Mouse (Mus musculus) hindbrain, embryonic 15.5 days (tissue): Measurements from ENCODE around the gene Fdxacb1. TPM values are rescaled to one million over a fixed set of nuclear protein-coding genes. Genes with fewer than 3 reads are reported as not detected.

Experiments used
- ATAC-seq: fragments of 200-750 bp; cut with Nextera tagmentation; 2 replicates; pipeline ENCODE4 v1.8.0; 2017; ENCODE audit warnings: low read depth, moderate number of reproducible peaks, moderate TSS enrichment; ENCODE audit not compliant: low FRiP score
- H3K27ac ChIP-seq: fragments of 300-500 bp; sonication (generic); replicated peaks from 2 replicates; pipeline ENCODE4 v1.5.1; 2015; ENCODE audit warnings: mild to moderate bottlenecking, inconsistent platforms
- H3K27me3 ChIP-seq: fragments of 300-500 bp; sonication (generic); 2 replicates; pipeline ENCODE4 v1.6.1; 2015; ENCODE audit warnings: control low read depth, inconsistent platforms
- H3K36me3 ChIP-seq: fragments of 300-500 bp; sonication (generic); 2 replicates; pipeline ENCODE4 v1.6.1; 2015; ENCODE audit warnings: control low read depth, inconsistent platforms
- H3K4me1 ChIP-seq: fragments of 300-500 bp; sonication (generic); replicated peaks from 2 replicates; pipeline ENCODE4 v1.6.1; 2015; ENCODE audit warnings: control low read depth, inconsistent platforms
- H3K4me2 ChIP-seq: fragments of 300-500 bp; sonication (generic); 2 replicates; pipeline ENCODE4 v1.6.1; 2015; ENCODE audit warnings: moderate library complexity, mild to moderate bottlenecking, inconsistent platforms
- H3K4me3 ChIP-seq: fragments of 300-500 bp; sonication (generic); 2 replicates; pipeline ENCODE4 v1.5.1; 2015; ENCODE audit warnings: mild to moderate bottlenecking, inconsistent platforms
- H3K9ac ChIP-seq: fragments of 300-500 bp; sonication (generic); 2 replicates; pipeline ENCODE4 v1.6.1; 2015; ENCODE audit warnings: inconsistent platforms
- H3K9me3 ChIP-seq: fragments of 300-500 bp; sonication (generic); 2 replicates; pipeline ENCODE4 v1.6.1; 2016; ENCODE audit warnings: control low read depth, inconsistent platforms
- WGBS: fragments of 180-500 bp; shearing (Covaris S2); methylation state at CpG from one replicate; pipeline ENCODE4 v1.1.7; 2015; 5-methylcytosine and 5-hydroxymethylcytosine counted together
- polyA plus RNA-seq: library from polyadenylated mRNA; unstranded; fragments of >200 nt; fragmentation: Nextera tagmentation; extraction: Ambion mirVana; gene quantifications from 2 replicates; pipeline ENCODE4 v1.2.1, GENCODE M21; 2015

The Fdxacb1 gene
- polyA plus RNA-seq, 1 experiment from 2014 or later: 11.3 TPM

DNA sequence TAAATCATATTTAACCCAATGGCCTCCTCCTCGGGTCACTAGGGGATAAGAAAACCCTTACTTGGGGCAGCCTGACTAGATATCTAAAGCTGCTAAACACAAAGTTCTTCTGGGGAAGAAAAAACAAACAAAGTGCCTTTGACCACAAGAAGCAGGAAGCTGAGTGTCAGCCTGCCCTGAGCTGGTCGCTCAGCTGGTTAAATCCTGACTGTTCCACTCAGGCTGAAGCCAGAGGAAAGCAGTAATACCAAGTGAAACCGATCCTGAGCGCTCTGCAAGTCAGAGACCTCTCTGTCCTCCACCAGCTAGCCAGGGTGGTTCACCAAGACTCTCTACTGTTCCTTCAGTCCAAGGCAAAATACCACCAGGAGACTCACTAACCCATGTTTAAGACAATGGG, 38.4 kb upstream of the Fdxacb1 start:
- 65% methylated on average over 4 of the region's 4 CpGs for WGBS
- Histone ChIP-seq H3K27me3 (no peaks in the 10 kb centered on the region), H3K4me1 (peaks cover 40% of the 10 kb centered on the region), H3K36me3 (no peaks in the 10 kb centered on the region), H3K4me2 (no peak overlapping the region), H3K9me3 (no peaks in the 10 kb centered on the region), H3K9ac (no peak overlapping the region), H3K4me3 (no peak overlapping the region), H3K27ac (no peak overlapping the region)
- ATAC-seq: no peak

- WGBS: 5% methylated on average over 4 of the region's 4 CpGs
- no peak for ATAC-seq
These were observed 35.5 kb upstream of the Fdxacb1 start for GRCm38 (mm10) chr9:50732560-50732959.

DNA sequence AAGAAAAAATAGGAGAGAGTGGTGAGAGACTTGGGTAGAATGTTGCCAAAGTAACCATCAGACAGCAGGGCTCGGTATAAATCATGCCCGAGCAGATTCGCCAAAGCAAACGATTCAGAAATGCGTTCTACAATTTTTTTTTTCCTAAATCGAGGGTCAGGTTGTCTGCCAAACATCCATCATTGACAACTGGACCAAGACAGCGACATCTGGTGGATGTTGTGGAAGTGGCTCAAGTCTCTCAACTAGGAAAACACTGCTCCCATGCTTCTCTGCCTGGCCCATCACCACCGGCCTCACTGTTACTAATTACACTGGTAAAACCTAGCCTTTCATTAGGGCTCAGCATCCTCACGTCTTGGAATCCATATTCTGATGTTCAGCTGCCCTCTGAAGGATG, 33.0 kb upstream of the Fdxacb1 start:
- Histone ChIP-seq H3K9ac (no peak overlapping the region), H3K4me3 (no peak overlapping the region)
- 3% methylated on average over 9 of the region's 9 CpGs for WGBS

More at GRCm38 (mm10) chr9:50732560-50732959, 35.5 kb upstream of the Fdxacb1 start:
- no peak overlapping the region for H3K9ac ChIP-seq
- no peak overlapping the region for H3K4me2 ChIP-seq
- H3K9me3 ChIP-seq: no peaks in the 10 kb centered on the region
- H3K4me1 ChIP-seq: peaks cover 13% of the 10 kb centered on the region; the same call in 1 of the 2 replicates
- no peaks in the 10 kb centered on the region for H3K36me3 ChIP-seq
- H3K27me3 ChIP-seq: no peaks in the 10 kb centered on the region
- H3K4me3 ChIP-seq: no peak overlapping the region
- H3K27ac ChIP-seq: no peak overlapping the region

GRCm38 (mm10) chr9:50738914-50739870, 28.8 kb upstream of the Fdxacb1 start, which contains the start of gene Dixdc1:
Dixdc1 (minus strand) TSS chr9:50739517.
- Histone ChIP-seq H3K36me3 (no peaks in the 10 kb centered on the region), H3K4me3 (peak within 1 kb of the TSS; percentile 40), H3K27ac (no peak within 1 kb of the TSS), H3K4me1 (peaks cover 15% of the 10 kb centered on the region), H3K27me3 (no peaks in the 10 kb centered on the region; the same call in 1 of the 2 replicates), H3K9me3 (no peaks in the 10 kb centered on the region), H3K4me2 (peak within 1 kb of the TSS; percentile 62), H3K9ac (no peak within 1 kb of the TSS)
- WGBS: 12% methylated on average over 36 of the region's 36 CpGs
- peak; percentile 95 for ATAC-seq

More for the DNA sequence above, 33.0 kb upstream of the Fdxacb1 start:
- H3K36me3 ChIP-seq: no peaks in the 10 kb centered on the region
- H3K9me3 ChIP-seq: no peaks in the 10 kb centered on the region
- no peak for ATAC-seq
- peak overlapping the region; percentile 47 for H3K4me2 ChIP-seq
- H3K27ac ChIP-seq: no peak overlapping the region
- H3K27me3 ChIP-seq: no peaks in the 10 kb centered on the region; the same call in 1 of the 2 replicates
- peaks cover 17% of the 10 kb centered on the region for H3K4me1 ChIP-seq

- Histone ChIP-seq H3K27me3 (peaks cover 7% of the 10 kb centered on the region; the same call in 1 of the 2 replicates), H3K4me1 (peaks cover 13% of the 10 kb centered on the region), H3K4me2 (no peak overlapping the region), H3K27ac (no peak overlapping the region), H3K4me3 (no peak overlapping the region), H3K9me3 (no peaks in the 10 kb centered on the region), H3K9ac (no peak overlapping the region), H3K36me3 (no peaks in the 10 kb centered on the region)
- WGBS: 90% methylated on average over 14 of the region's 14 CpGs
- ATAC-seq: no peak
These were observed 26.9 kb upstream of the Fdxacb1 start for GRCm38 (mm10) chr9:50740867-50741784.

DNA sequence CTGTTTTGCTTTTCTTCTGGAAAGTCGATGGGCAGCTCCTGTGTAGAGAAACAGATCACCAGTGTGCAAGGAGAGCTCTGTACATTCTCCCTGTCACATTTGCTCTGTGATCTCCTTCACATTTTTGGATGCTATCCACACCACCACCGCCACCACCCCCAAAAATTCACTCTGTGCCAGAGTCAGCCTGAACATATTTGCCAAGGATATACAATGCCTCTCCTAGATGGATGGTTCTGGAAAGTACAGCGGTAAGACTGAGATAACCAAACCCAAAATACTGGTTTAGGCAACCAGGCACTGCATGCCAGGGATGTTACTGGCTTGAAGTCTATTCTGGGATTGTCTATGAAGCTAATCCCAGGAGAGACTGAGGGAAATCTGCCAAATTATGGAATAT, 25.8 kb upstream of the Fdxacb1 start:
- Histone ChIP-seq H3K36me3 (no peaks in the 10 kb centered on the region), H3K4me1 (peaks cover 17% of the 10 kb centered on the region), H3K4me2 (no peak overlapping the region), H3K9ac (no peak overlapping the region), H3K27ac (no peak overlapping the region), H3K27me3 (peaks cover 7% of the 10 kb centered on the region; the same call in 1 of the 2 replicates), H3K9me3 (no peaks in the 10 kb centered on the region), H3K4me3 (no peak overlapping the region)
- WGBS: 87% methylated on average over 3 of the region's 3 CpGs
- ATAC-seq: no peak

DNA sequence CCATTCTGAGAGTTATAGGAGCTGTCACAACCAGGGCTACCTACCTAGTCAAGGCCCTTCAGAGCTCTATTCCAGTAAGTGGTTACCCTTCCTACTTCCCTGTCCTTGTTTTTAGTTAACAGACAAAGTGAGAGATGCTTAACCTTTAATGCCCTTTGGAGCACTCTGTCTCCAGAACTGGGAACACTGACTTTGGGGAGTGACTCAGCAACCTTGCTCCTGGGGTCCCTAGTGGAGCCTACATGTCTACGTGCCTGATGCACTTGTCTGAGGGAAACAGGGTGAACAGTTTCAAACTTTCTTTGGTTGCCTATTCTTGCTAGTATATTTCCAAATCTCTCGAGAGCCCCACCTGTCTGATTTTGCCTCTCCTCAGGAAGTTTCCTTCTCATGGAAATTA, 25.3 kb upstream of the Fdxacb1 start:
- Histone ChIP-seq H3K36me3 (no peaks in the 10 kb centered on the region), H3K9me3 (no peaks in the 10 kb centered on the region), H3K4me3 (no peak overlapping the region), H3K27me3 (peaks cover 7% of the 10 kb centered on the region; the same call in 1 of the 2 replicates), H3K9ac (no peak overlapping the region), H3K4me1 (peaks cover 17% of the 10 kb centered on the region), H3K27ac (no peak overlapping the region), H3K4me2 (no peak overlapping the region)
- ATAC-seq: no peak
- WGBS: 82% methylated on average over 2 of the region's 2 CpGs

DNA sequence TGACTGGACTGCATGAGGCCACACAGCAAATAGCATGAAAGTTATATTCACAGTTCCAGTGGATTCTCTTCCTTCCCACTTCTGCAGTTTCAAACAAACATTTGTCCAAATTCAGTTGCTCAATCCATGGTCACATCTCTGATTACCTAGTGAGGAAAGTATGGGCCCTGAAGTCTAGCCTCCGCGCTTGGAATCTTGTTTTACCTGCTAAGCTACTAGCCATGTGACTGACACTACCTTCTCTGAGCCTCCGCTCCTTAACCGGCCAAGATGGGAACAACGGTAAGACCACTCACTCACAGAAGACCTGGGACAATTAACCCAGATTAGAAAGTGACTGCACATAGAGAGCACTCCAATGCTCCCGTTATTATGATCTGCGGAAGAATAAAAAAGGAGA, 22.2 kb upstream of the Fdxacb1 start:
- H3K4me3 ChIP-seq: peak overlapping the region; percentile 36
- no peak overlapping the region for H3K27ac ChIP-seq
- H3K36me3 ChIP-seq: no peaks in the 10 kb centered on the region
- peak overlapping the region; percentile 64 for H3K4me2 ChIP-seq
- H3K9me3 ChIP-seq: no peaks in the 10 kb centered on the region
- H3K9ac ChIP-seq: peak overlapping the region; percentile 29; the same call in 1 of the 2 replicates
- 17% methylated on average over 7 of the region's 7 CpGs for WGBS
- ATAC-seq: no peak
- peaks cover 5% of the 10 kb centered on the region; the same call in 1 of the 2 replicates for H3K4me1 ChIP-seq
- 0 out of 2 replicates have a peak, but pooled peaks cover 7% of the 10 kb centered on the region for H3K27me3 ChIP-seq

DNA sequence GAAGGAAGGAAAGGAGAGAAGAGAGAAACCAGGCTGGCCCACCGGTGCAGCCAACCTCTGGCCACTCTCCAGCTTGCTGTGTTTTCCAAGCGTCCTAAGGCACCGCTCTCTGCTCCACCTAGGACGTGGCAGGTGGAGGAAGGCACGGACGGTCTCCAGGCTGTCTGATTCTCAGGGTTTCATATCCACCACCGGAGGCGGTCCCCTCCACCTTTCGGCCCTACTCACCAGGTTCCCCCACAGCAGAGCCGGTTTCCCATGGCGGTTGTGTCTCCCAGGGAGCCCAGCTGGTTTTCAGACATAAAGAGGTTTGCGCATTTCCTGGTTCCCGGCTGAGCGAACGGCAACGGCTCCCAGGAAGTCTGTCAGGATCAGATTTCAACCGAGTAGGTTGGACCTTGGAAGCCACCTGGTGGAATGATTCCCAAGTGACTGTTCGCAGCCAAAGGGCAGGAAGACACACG, 21.8 kb upstream of the Fdxacb1 start, which contains the start of gene 2310030G06Rik:
TSS of gene 2310030G06Rik (minus strand) at position 323 of the 464 bp plus-strand sequence.
- Histone ChIP-seq H3K27me3 (0 out of 2 replicates have a peak, but pooled peaks cover 7% of the 10 kb centered on the region), H3K4me3 (peak within 1 kb of the TSS; percentile 36), H3K9me3 (no peaks in the 10 kb centered on the region), H3K9ac (peak within 1 kb of the TSS; percentile 29), H3K36me3 (no peaks in the 10 kb centered on the region), H3K4me1 (peaks cover 5% of the 10 kb centered on the region; the same call in 1 of the 2 replicates), H3K4me2 (peak within 1 kb of the TSS; percentile 64), H3K27ac (no peak within 1 kb of the TSS)
- ATAC-seq: 0 out of 2 replicates have a peak, but pooled peaks have one; percentile 34
- WGBS: 3% methylated on average over 19 of the region's 19 CpGs

- H3K27ac ChIP-seq: no peak overlapping the region
- ATAC-seq: no peak
- H3K27me3 ChIP-seq: 0 out of 2 replicates have a peak, but pooled peaks cover 3% of the 10 kb centered on the region
- no peaks in the 10 kb centered on the region for H3K9me3 ChIP-seq
- WGBS: 66% methylated on average over 6 of the region's 6 CpGs
- no peak overlapping the region for H3K9ac ChIP-seq
- H3K36me3 ChIP-seq: no peaks in the 10 kb centered on the region
- peaks cover 11% of the 10 kb centered on the region; the same call in 1 of the 2 replicates for H3K4me1 ChIP-seq
- H3K4me2 ChIP-seq: no peak overlapping the region
- H3K4me3 ChIP-seq: no peak overlapping the region
These were observed 17.3 kb upstream of the Fdxacb1 start for GRCm38 (mm10) chr9:50750706-50751105.

DNA sequence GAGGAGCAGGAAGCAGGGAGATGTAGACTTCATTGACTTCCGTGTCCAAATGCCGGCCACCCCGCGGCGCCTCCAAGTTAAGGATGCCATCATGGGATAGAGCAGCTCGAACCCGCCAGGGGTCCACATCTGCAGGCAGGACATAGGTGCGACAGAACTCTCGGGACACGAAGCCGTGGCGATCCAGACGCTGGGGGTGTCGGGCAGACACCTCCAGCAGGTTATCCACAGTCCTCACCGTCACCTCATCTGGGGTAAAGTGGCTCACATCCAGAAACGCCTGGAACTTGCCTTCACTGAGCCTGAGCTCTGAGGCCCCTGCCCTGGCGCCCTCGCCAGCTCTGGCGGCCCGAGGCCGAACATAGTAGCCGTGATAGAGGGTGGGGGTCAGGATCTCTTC, 16.7 kb upstream of the Fdxacb1 start, which contains the start of gene Cryab:
TSS of gene Cryab (plus strand) at position 3 of the 400 bp plus-strand sequence.
- Histone ChIP-seq H3K9me3 (no peaks in the 10 kb centered on the region), H3K4me2 (no peak within 1 kb of the TSS), H3K27me3 (no peaks in the 10 kb centered on the region), H3K4me1 (peaks cover 8% of the 10 kb centered on the region; the same call in 1 of the 2 replicates), H3K27ac (no peak within 1 kb of the TSS), H3K4me3 (no peak within 1 kb of the TSS), H3K36me3 (no peaks in the 10 kb centered on the region), H3K9ac (no peak within 1 kb of the TSS)
- WGBS: 72% methylated on average over 22 of the region's 22 CpGs
- ATAC-seq: no peak
